Mouse (Mus musculus) heart, embryonic 16.5 days (tissue): ENCODE results near the gene Gm14085. TPM values are rescaled to one million over a fixed set of nuclear protein-coding genes. Genes with fewer than 3 reads are reported as not detected.

Experiments used
- ATAC-seq: fragments of 200-750 bp; cut with Nextera tagmentation; replicated peaks from 2 replicates; pipeline ENCODE4 v1.8.0; 2017; ENCODE audit warnings: moderate number of reproducible peaks; ENCODE audit not compliant: insufficient read depth, low FRiP score; ENCODE audit errors: extremely low read depth
- H3K27ac ChIP-seq: fragments of 300-500 bp; sonication (generic); 2 replicates; pipeline ENCODE4 v1.5.1; 2014; ENCODE audit warnings: mild to moderate bottlenecking, low read length, control low read depth, moderate library complexity
- H3K27me3 ChIP-seq: fragments of 300-500 bp; sonication (generic); 2 replicates; pipeline ENCODE4 v1.6.1; 2014; ENCODE audit warnings: low read length, mixed read lengths; ENCODE audit not compliant: control insufficient read depth, insufficient read depth
- H3K36me3 ChIP-seq: fragments of 300-500 bp; sonication (generic); 2 replicates; pipeline ENCODE4 v1.6.1; 2014; ENCODE audit not compliant: control insufficient read depth, insufficient read depth
- H3K4me1 ChIP-seq: fragments of 300-500 bp; sonication (generic); 2 replicates; pipeline ENCODE4 v1.6.1; 2014; ENCODE audit warnings: low read length, mixed read lengths; ENCODE audit not compliant: control insufficient read depth, insufficient read depth
- H3K4me2 ChIP-seq: fragments of 300-500 bp; sonication (generic); 2 replicates; pipeline ENCODE4 v1.6.1; 2014; ENCODE audit warnings: low read depth, mild to moderate bottlenecking, control low read depth, low read length
- H3K4me3 ChIP-seq: fragments of 300-500 bp; sonication (generic); 2 replicates; pipeline ENCODE4 v1.5.1; 2014; ENCODE audit warnings: mild to moderate bottlenecking, control low read depth, low read length
- H3K9ac ChIP-seq: fragments of 300-500 bp; sonication (generic); 2 replicates; pipeline ENCODE4 v1.6.1; 2014; ENCODE audit warnings: low read length, control low read depth
- H3K9me3 ChIP-seq: fragments of 300-500 bp; sonication (generic); replicated peaks from 2 replicates; pipeline ENCODE4 v1.6.1; 2016; ENCODE audit warnings: low read length; ENCODE audit not compliant: control insufficient read depth
- WGBS: fragments of 180-500 bp; shearing (Covaris S2); extraction: QIAGEN DNeasy Blood & Tissue Kit; methylation state at CpG from one replicate; pipeline ENCODE4 v1.1.7; 2014; 5-methylcytosine and 5-hydroxymethylcytosine counted together
- polyA plus RNA-seq: library from polyadenylated mRNA; unstranded; fragments of >200 nt; fragmentation: Nextera tagmentation; extraction: Ambion mirVana; gene quantifications from 2 replicates; pipeline ENCODE4 v1.2.1, GENCODE M21; 2015

The Gm14085 gene
- polyA plus RNA-seq, 1 experiment from 2014 or later: 0.04 TPM

DNA sequence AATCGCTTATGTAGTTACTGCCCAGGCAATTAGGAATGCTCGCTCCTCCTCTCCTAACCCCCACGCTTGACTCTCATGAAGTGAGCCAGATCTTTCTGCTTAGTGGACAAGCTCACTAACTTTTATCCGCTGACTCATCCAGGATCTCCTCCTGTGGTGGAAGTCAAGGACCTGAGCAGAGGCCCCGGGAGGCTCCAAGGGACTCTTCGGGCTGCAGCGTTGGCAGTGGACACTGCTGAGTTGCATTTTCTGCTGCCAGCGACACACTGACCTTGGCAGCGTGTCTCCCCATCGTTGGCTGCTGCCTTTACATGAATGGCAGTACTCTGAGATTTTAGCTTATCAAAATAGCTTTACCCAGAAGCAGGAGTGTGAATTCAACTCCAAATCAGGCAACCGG, 90.7 kb downstream of the Gm14085 start:
- ATAC-seq: peak; percentile 60
- H3K27ac ChIP-seq: peak overlapping the region; percentile 62
- no peak overlapping the region for H3K4me3 ChIP-seq
- H3K27me3 ChIP-seq: no peaks in the 10 kb centered on the region
- peak overlapping the region; percentile 54 for H3K9ac ChIP-seq
- 29% methylated on average over 11 of the region's 11 CpGs for WGBS
- H3K36me3 ChIP-seq: no peaks in the 10 kb centered on the region
- peak overlapping the region; percentile 44 for H3K4me2 ChIP-seq
- peaks cover 10% of the 10 kb centered on the region for H3K4me1 ChIP-seq
- no peaks in the 10 kb centered on the region for H3K9me3 ChIP-seq

DNA sequence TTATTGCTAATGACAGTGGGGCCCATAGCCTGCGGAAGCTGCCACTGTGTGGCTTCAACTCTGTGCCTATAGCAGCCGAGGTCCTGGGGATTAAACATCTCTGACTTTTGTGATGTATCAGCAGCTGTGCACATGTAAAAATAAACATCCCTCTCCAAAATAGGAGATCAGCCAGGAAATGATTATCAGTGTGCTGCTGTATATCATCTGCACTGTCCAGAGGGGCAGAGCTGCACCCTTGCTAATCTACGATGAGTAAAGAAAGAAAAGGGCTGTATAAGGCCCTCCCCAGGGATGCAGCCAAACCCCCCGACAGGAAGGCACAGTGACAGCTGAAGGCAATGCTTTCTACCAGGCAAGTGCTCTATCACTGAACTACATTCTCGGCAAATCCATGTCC, 91.6 kb downstream of the Gm14085 start:
- Histone ChIP-seq H3K27ac (peak overlapping the region; percentile 25), H3K9ac (0 out of 2 replicates have a peak overlapping the region, but pooled peaks have one; percentile 9), H3K9me3 (no peaks in the 10 kb centered on the region), H3K36me3 (no peaks in the 10 kb centered on the region), H3K4me2 (peak overlapping the region; percentile 45), H3K4me3 (no peak overlapping the region), H3K27me3 (no peaks in the 10 kb centered on the region), H3K4me1 (peaks cover 13% of the 10 kb centered on the region)
- peak; percentile 71 for ATAC-seq
- WGBS: 17% methylated on average over 5 of the region's 5 CpGs

DNA sequence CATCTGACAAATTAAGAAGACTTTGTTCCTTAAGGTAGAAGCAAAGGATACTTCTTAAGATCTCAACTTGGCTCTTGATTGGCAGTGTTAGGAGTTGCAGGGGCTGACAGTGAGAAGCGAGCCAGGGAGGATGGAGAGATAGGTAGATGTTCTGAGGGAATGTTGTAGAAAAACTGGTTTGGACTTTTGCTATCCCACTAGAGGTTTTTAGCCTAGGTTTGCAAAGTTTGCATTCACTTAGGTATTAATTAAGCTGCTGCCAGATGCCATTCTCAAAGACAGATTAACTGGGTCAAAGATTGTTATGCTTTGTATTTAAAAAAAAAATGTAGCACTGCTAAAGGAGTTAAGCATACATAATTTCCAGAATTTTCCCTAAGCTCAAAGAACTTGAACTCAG, 92.6 kb downstream of the Gm14085 start:
- Histone ChIP-seq H3K4me1 (peaks cover 18% of the 10 kb centered on the region), H3K4me3 (no peak overlapping the region), H3K4me2 (no peak overlapping the region), H3K36me3 (no peaks in the 10 kb centered on the region), H3K9ac (no peak overlapping the region), H3K27me3 (no peaks in the 10 kb centered on the region), H3K27ac (no peak overlapping the region), H3K9me3 (no peaks in the 10 kb centered on the region)
- 82% methylated on average over 1 of the region's 1 CpGs for WGBS
- ATAC-seq: no peak

Other genes with a start within 250 kb of the Gm14085 start
- 0.05 and 0.11 TPM in 2 replicates for gene Duox2, start 186.5 kb upstream of the Gm14085 start, polyA plus RNA-seq
- not detected in 2 replicates for gene Duoxa2, start 186.0 kb upstream of the Gm14085 start, polyA plus RNA-seq
- gene Duoxa1, start 171.2 kb upstream of the Gm14085 start, polyA plus RNA-seq: 0.54 and 0.97 TPM in 2 replicates
- gene Duox1, start 169.3 kb upstream of the Gm14085 start, polyA plus RNA-seq: 0.05 and 0.12 TPM in 2 replicates
- 2.0 TPM in 2 replicates for gene Shf, start 115.8 kb upstream of the Gm14085 start, polyA plus RNA-seq
- 2.1 and 2.4 TPM in 2 replicates for gene Slc28a2, start 58.5 kb upstream of the Gm14085 start, polyA plus RNA-seq
- gene Gatm, start 126.4 kb downstream of the Gm14085 start, polyA plus RNA-seq: 8.3 and 10.5 TPM in 2 replicates
- 0.90 and 4.4 TPM in 2 replicates for gene AA467197, start 152.0 kb downstream of the Gm14085 start, polyA plus RNA-seq
- gene Slc30a4, start 217.7 kb downstream of the Gm14085 start, polyA plus RNA-seq: 4.6 and 4.7 TPM in 2 replicates